Mouse (Mus musculus): ENCODE measurements around the gene Ppp1r7.
A peak's percentile ranks its signal among the peaks of the same experiment; 100 is the strongest.

DNA sequence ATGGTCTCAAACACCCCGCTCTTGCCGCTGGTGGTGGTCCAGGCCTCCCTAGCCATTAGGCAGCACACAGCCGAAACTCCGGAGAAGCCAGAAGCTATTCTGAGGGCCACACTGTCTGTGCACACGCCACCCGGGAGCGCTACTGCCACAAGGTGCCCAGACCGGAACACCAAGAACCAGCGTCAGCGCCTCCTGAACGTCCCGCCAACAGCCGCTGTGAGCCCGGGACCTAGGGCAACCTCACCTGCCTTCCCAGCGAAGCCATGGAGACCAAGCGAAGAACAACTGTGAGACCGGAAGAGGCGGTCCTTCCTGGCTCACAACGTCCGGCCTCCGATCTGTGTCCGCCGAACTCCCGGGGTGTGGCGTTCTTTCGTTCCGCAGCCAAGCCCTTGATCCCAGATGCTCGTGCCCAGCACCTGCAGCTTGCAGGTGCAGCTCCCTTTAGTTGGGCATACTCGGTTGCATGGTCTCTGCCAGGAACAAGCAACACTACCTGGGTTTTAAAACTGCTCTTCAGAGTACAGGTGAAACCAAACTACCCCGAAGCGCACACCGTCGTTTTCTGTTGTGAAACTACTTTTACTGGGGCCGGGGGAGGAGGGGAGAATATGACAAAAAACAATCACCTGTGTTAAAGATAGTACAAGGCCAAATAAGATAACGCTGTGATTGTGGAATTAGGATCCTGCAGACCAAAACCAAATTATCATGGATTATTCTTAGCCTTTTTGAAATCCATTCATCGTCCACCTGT is 36.9 kb upstream of the Ppp1r7 start, which contains the start of gene Mterf4:
- TF ChIP-seq POLR2A (IDR thresholded peaks at IDR 0.05; ENCODE audit: borderline replicate concordance, insufficient read depth, low read length), result peak; percentile 68
- no peak for TF ChIP-seq CTCF (IDR thresholded peaks at IDR 0.05; ENCODE audit: borderline replicate concordance, insufficient read depth, low read depth, low read length)

Measured in cerebellum, adult 2 months (tissue).